Mouse (Mus musculus): ENCODE measurements around the gene Kcna7. TPM values are rescaled to one million over a fixed set of nuclear protein-coding genes. Genes with fewer than 3 reads are reported as not detected.
"Not testable (repeated sequence)": the region's sequence is repeated elsewhere in the genome, so short reads cannot be mapped to it uniquely, and the experiment has no call there.

Gene Kcna7
- polyA plus RNA-seq, 1 experiment from 2014 or later = not detected

GRCm38 (mm10) chr7:45396337-45396775 lies 9.1 kb upstream of the Kcna7 start:
- Histone ChIP-seq H3K4me3 (replicated peaks) (peak overlapping the region; percentile 86), H3K4me2 (peak overlapping the region; percentile 57), H3K36me3 (peaks cover 14% of the 10 kb centered on the region; the same call in 1 of the 2 replicates), H3K27ac (peak overlapping the region; percentile 83), H3K4me1 (peaks cover 11% of the 10 kb centered on the region)
- not testable (repeated sequence) for H3K9ac ChIP-seq; H3K9me3 ChIP-seq; H3K27me3 ChIP-seq (replicated peaks)
- WGBS = 2% methylated on average over 3 of the region's 3 CpGs
- ATAC-seq (ENCODE audit: insufficient read depth, low FRiP score, low read depth) = 0 out of 2 replicates have a peak, but pooled peaks have one; percentile 24

DNA sequence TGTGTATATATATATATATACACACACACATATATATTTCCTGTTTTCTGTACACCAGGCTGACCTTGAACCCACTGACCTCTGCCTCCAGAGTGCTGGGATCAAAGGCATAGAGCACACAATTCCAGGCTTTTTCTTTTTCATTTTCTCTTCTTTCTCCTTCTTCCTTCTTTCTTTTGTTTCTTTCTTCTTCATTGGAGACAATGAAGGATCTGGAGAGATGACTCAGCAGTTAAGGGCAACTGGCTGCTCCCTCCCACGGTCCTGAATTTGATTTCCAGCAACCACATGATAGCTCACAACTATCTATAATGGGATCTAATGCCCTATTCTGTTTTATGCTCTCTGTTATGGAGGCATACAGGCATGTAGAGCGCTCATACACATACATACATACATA lies 8.7 kb upstream of the Kcna7 start:
- Histone ChIP-seq H3K9ac (no peak overlapping the region), H3K36me3 (peaks cover 10% of the 10 kb centered on the region; the same call in 1 of the 2 replicates), H3K4me3 (replicated peaks) (no peak overlapping the region), H3K4me2 (no peak overlapping the region), H3K4me1 (peaks cover 11% of the 10 kb centered on the region), H3K27ac (no peak overlapping the region), H3K9me3 (no peaks in the 10 kb centered on the region), H3K27me3 (replicated peaks) (no peaks in the 10 kb centered on the region)
- 71% methylated on average over 2 of the region's 2 CpGs for WGBS
- ATAC-seq (ENCODE audit: insufficient read depth, low FRiP score, low read depth) = no peak

DNA sequence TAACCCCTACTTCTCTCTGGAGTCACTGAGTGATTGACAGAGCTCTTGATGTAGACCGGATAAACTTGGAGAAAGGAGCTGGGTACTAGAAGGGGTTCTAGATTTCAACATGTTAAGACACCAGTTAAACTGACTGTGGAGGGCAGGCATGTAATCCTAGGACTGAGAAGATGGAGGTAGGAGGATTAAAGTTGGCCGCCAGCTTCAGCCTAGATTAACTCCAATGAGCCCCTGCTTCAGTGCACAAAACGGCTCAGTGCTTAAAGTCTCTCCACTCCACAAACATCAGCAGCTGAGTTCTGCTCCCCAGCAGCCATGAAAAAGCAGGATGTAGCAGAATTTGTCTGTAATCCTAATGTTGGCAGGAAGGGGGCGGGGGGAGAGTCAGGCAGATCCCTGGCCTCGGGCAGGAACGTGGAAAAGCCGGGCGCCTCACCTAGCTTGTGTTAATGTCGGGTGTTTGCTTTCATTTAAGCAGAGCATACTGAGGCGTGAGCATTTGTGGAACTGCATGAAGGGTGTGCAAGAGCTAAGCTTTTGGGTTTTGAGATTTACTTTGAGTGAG lies 3.9 kb upstream of the Kcna7 start:
- H3K27ac ChIP-seq = no peak overlapping the region
- no peak overlapping the region for H3K4me3 ChIP-seq (replicated peaks)
- H3K27me3 ChIP-seq (replicated peaks) = peaks cover 15% of the 10 kb centered on the region
- H3K4me1 ChIP-seq = peaks cover 13% of the 10 kb centered on the region
- WGBS = 67% methylated on average over 10 of the region's 10 CpGs
- no peaks in the 10 kb centered on the region for H3K9me3 ChIP-seq
- no peak for ATAC-seq (ENCODE audit: insufficient read depth, low FRiP score, low read depth)
- no peaks in the 10 kb centered on the region for H3K36me3 ChIP-seq
- H3K4me2 ChIP-seq = no peak overlapping the region
- no peak overlapping the region for H3K9ac ChIP-seq

DNA sequence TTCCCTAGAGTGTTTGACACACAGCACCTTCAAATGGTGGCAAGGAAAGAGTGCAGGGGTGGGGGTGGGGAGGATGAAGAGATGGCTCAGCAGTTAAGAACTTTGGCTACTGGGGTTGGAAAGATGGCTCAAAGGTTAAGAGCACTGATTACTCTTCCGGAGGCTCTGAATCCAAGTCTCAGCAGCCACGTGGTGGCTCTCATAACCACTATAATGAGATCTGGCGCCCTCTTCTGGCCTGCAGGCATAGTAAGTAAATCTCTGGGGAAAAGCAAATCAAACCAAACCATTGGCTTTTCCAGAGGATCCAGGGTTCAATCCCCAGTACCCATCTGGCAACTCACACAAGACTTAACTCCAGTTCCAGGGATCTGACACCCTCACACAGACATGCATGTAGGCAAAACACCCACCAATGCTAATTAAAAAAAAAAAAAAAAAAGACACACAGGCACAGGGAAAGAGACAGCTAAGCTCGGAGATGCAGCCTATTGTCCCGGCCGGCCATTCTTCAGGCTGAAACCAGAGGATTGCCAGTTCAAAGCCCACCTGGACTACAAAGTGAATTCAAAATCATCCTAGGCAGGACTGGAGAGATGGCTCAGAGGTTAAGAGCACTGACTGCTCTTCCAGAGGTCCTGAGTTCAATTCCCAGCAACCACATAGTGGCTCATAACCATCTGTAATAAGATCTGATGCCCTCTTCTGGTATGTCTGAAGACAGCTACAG lies 1.8 kb upstream of the Kcna7 start:
- Histone ChIP-seq H3K27me3 (replicated peaks) (peaks cover 36% of the 10 kb centered on the region), H3K4me2 (no peak overlapping the region), H3K4me1 (peaks cover 16% of the 10 kb centered on the region), H3K27ac (no peak overlapping the region), H3K9ac (no peak overlapping the region), H3K36me3 (no peaks in the 10 kb centered on the region), H3K9me3 (no peaks in the 10 kb centered on the region), H3K4me3 (replicated peaks) (no peak overlapping the region)
- ATAC-seq (ENCODE audit: insufficient read depth, low FRiP score, low read depth) = no peak
- WGBS = 39% methylated on average over 6 of the region's 6 CpGs

DNA sequence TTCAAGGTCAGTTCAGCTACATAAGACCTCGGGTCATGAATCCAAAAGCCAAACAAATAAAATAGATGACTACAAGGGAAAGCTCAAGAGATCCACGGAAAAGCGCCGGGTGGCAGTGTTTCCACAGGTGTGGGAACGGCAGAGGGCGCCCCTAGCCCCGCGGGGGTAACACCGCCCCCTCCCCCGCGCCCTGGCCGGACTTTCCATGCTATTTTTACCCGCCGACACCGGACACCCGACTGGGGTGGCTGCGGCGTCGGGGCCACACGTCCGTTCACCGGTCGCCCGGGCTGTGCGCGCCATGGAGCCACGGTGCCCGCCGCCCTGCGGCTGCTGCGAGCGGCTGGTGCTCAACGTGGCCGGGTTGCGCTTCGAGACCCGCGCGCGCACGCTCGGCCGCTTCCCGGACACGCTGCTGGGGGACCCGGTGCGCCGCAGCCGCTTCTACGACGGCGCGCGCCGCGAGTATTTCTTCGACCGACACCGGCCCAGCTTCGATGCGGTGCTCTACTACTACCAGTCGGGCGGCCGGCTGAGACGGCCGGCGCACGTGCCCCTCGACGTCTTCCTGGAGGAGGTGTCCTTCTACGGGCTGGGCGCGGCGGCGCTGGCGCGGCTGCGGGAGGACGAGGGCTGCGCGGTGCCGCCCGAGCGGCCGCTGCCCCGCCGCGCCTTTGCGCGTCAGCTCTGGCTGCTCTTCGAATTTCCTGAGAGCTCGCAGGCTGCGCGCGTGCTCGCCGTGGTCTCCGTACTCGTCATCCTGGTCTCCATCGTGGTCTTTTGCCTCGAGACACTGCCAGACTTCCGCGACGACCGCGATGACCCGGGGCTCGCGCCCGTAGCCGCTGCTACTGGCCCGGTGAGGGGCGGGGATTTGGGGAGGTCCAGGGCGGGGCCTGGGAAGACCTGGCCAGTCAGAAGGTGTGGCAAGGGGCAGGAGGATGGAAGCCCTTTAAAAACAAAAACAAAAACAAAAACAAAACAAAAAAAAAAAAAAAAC lies 1.0 kb downstream of the Kcna7 start:
- Histone ChIP-seq H3K9ac (no peak overlapping the region; the same call in 1 of the 2 replicates), H3K4me2 (peak overlapping the region; percentile 76), H3K4me3 (replicated peaks) (peak overlapping the region; percentile 41), H3K36me3 (no peaks in the 10 kb centered on the region), H3K4me1 (peaks cover 16% of the 10 kb centered on the region), H3K27me3 (replicated peaks) (peaks cover 60% of the 10 kb centered on the region), H3K27ac (no peak overlapping the region), H3K9me3 (no peaks in the 10 kb centered on the region)
- WGBS = 1% methylated on average over 114 of the region's 114 CpGs
- ATAC-seq (ENCODE audit: insufficient read depth, low FRiP score, low read depth) = no peak; the same call in 1 of the 2 replicates

- Histone ChIP-seq H3K27ac (no peak overlapping the region), H3K9ac (no peak overlapping the region), H3K36me3 (no peaks in the 10 kb centered on the region), H3K4me2 (no peak overlapping the region), H3K4me3 (replicated peaks) (no peak overlapping the region), H3K4me1 (peaks cover 16% of the 10 kb centered on the region), H3K27me3 (replicated peaks) (peaks cover 68% of the 10 kb centered on the region), H3K9me3 (no peaks in the 10 kb centered on the region)
- no peak for ATAC-seq (ENCODE audit: insufficient read depth, low FRiP score, low read depth)
- WGBS = 75% methylated on average over 10 of the region's 10 CpGs
Measured at GRCm38 (mm10) chr7:45407836-45408235, 2.4 kb downstream of the Kcna7 start.

DNA sequence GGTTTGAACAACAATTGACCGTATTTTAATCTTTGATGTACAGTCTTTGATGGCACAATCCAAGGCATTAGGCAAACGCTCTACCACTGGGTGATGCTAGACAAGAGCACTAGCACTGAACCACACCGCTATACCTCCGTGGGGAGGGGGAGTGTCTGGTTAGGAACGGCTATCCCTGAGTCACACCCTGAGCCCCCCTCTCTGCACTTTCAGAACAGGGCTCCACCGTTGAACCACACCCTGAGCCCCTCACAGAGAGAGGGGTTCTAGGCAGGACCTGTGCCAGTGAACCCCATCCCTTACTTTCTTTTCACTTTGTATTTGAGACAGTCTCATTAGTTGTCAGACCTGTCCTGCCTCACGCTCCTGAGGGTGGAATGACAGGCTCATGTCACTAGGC lies 2.9 kb downstream of the Kcna7 start:
- H3K27me3 ChIP-seq (replicated peaks) = peaks cover 73% of the 10 kb centered on the region
- peaks cover 20% of the 10 kb centered on the region for H3K4me1 ChIP-seq
- H3K4me2 ChIP-seq = no peak overlapping the region
- no peak for ATAC-seq (ENCODE audit: insufficient read depth, low FRiP score, low read depth)
- no peak overlapping the region for H3K4me3 ChIP-seq (replicated peaks)
- H3K36me3 ChIP-seq = no peaks in the 10 kb centered on the region
- no peak overlapping the region for H3K27ac ChIP-seq
- 64% methylated on average over 7 of the region's 7 CpGs for WGBS
- H3K9me3 ChIP-seq = no peaks in the 10 kb centered on the region
- H3K9ac ChIP-seq = no peak overlapping the region

GRCm38 (mm10) chr7:45408949-45409348 lies 3.5 kb downstream of the Kcna7 start:
- Histone ChIP-seq H3K27ac (no peak overlapping the region), H3K4me1 (peaks cover 26% of the 10 kb centered on the region), H3K9ac (no peak overlapping the region), H3K4me2 (no peak overlapping the region), H3K36me3 (no peaks in the 10 kb centered on the region), H3K4me3 (replicated peaks) (no peak overlapping the region), H3K9me3 (no peaks in the 10 kb centered on the region), H3K27me3 (replicated peaks) (peaks cover 77% of the 10 kb centered on the region)
- 86% methylated on average over 17 of the region's 17 CpGs for WGBS
- no peak for ATAC-seq (ENCODE audit: insufficient read depth, low FRiP score, low read depth)

DNA sequence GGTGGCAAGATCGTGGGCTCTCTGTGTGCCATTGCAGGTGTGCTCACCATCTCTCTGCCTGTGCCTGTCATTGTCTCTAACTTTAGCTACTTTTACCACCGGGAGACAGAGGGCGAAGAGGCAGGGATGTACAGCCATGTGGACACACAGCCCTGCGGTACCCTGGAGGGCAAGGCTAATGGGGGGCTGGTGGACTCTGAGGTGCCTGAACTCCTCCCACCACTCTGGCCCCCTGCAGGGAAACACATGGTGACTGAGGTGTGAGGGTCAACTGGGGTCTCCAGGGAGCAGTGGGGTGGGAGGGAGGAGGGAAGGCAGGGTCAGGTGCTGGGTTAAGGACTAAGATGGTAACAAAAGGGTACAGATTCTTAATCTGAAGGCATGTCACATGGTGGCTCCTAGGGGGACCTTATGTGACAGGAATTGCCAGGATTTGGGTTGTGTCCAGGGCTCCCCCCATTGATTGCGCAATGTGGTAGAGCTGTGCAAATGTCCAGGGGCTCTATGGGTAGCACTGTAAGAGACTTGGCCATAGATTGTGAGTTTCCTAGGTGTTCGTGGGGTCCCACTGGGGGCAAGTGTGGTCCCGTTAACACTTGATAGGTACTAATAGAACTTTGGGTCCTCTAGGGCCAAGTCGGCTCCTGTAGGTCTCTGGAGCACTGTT lies 4.2 kb downstream of the Kcna7 start:
- WGBS = 85% methylated on average over 8 of the region's 8 CpGs
- Histone ChIP-seq H3K27me3 (replicated peaks) (peaks cover 83% of the 10 kb centered on the region), H3K4me1 (peaks cover 32% of the 10 kb centered on the region), H3K9ac (no peak overlapping the region), H3K27ac (no peak overlapping the region), H3K4me3 (replicated peaks) (no peak overlapping the region), H3K9me3 (no peaks in the 10 kb centered on the region), H3K4me2 (no peak overlapping the region), H3K36me3 (no peaks in the 10 kb centered on the region)
- no peak for ATAC-seq (ENCODE audit: insufficient read depth, low FRiP score, low read depth)

DNA sequence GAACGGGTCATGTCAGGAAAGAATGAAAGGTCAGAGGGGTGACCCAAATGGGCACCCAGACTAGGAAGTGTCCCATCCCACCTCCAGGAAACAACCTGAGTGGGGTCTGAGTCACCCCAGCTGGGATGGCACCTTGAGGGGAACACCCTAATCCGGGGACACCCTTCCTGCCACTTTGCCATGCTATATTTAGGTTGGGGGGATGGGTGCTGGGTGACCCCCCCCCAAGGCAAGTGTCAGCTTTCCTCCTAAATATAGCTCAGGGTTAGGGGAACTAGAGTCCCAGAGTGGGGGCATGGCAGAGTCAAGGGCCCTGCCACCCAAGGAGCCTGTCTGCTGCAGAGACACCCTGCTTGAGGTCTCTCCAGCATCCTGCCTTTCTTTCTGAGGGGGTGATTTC lies 7.0 kb downstream of the Kcna7 start:
- H3K9me3 ChIP-seq = no peaks in the 10 kb centered on the region
- H3K4me1 ChIP-seq = peaks cover 31% of the 10 kb centered on the region
- 68% methylated on average over 2 of the region's 2 CpGs for WGBS
- H3K4me3 ChIP-seq (replicated peaks) = no peak overlapping the region
- ATAC-seq (ENCODE audit: insufficient read depth, low FRiP score, low read depth) = no peak
- no peak overlapping the region for H3K9ac ChIP-seq
- no peak overlapping the region for H3K27ac ChIP-seq
- H3K36me3 ChIP-seq = no peaks in the 10 kb centered on the region
- H3K4me2 ChIP-seq = no peak overlapping the region
- H3K27me3 ChIP-seq (replicated peaks) = peaks cover 81% of the 10 kb centered on the region

DNA sequence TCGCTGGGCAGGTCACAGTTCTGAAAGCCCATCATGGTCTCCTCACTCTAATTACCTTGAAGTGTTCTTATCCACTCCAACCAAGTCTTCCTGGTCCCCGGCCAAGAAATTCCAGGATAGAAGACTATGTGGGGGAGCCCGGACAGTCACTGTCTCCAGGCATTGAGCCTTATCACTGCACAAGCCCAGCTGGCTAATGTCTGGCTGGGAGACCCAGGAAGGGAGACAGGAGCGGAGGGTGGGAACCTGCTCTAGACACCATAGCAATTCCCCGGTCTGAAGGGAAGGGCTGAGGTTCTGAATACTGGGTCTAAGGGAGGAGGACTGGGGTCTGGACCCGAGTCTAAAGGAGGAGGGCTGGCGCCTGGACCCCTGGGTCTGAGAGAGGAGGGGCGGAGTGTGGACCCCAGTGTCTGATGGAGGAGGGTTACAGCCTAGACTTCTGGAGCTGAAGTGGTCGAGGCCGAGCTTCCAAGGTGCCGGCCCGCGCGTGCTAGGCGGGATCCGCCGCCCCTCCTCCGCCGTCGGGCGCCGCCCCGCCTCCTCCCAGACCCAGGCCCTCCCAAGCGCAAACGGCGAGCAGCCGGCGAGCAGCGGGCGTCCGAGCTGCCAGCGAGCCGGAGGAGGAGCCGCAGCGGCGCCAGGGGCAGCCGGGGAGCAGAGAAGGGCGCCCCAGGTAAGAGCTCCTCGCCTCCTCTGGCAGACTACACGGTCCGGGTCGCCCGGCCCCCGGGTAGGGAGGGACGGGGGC lies 7.8 kb downstream of the Kcna7 start, which contains the start of gene Ntf5:
TSS of gene Ntf5 (plus strand) at position 583 of the 751 bp plus-strand sequence.
- peak within 1 kb of the TSS; percentile 67 for H3K27ac ChIP-seq

More for the DNA sequence above, 7.8 kb downstream of the Kcna7 start, which contains the start of gene Ntf5:
- Histone ChIP-seq H3K9me3 (no peaks in the 10 kb centered on the region), H3K27me3 (replicated peaks) (peaks cover 79% of the 10 kb centered on the region), H3K9ac (peak within 1 kb of the TSS; percentile 54), H3K36me3 (no peaks in the 10 kb centered on the region), H3K4me2 (peak within 1 kb of the TSS; percentile 97), H3K4me1 (peaks cover 38% of the 10 kb centered on the region), H3K4me3 (replicated peaks) (peak within 1 kb of the TSS; percentile 57)
- 2% methylated on average over 42 of the region's 45 CpGs for WGBS
- peak; percentile 40 for ATAC-seq (ENCODE audit: insufficient read depth, low FRiP score, low read depth)
